Mouse (Mus musculus) hindbrain, embryonic 13.5 days (tissue): ENCODE results near the gene Sec23a. TPM values are rescaled to one million over a fixed set of nuclear protein-coding genes. Genes with fewer than 3 reads are reported as not detected.

Experiments used
- polyA plus RNA-seq: library from polyadenylated mRNA; unstranded; fragments of >200 nt; fragmentation: Nextera tagmentation; extraction: Ambion mirVana; gene quantifications from 2 replicates; pipeline ENCODE4 v1.2.1, GENCODE M21; 2015

Sec23a gene
- polyA plus RNA-seq, 1 experiment from 2014 or later, result 107 TPM

Other genes starting within 250 kb of the Sec23a start
- gene Gemin2, start 1.4 kb upstream of the Sec23a start, polyA plus RNA-seq, result 17.4 and 17.5 TPM in 2 replicates
- gene Trappc6b, start 49.5 kb upstream of the Sec23a start, polyA plus RNA-seq, result 157 and 158 TPM in 2 replicates
- gene Pnn, start 54.9 kb upstream of the Sec23a start, polyA plus RNA-seq, result 106 and 113 TPM in 2 replicates
- gene Mia2, start 83.8 kb upstream of the Sec23a start, polyA plus RNA-seq, result 38.1 and 42.3 TPM in 2 replicates
- gene Fbxo33, start 207.7 kb upstream of the Sec23a start, polyA plus RNA-seq, result 6.8 and 7.2 TPM in 2 replicates